Mouse (Mus musculus) MEL (cell line): ENCODE measurements around the gene Dlg2. TPM values are rescaled to one million over a fixed set of nuclear protein-coding genes. Genes with fewer than 3 reads are reported as not detected.

ENCODE experiments used
- DNase-seq: peaks from one replicate; pipeline ENCODE4 v3.0.0; 2011; ENCODE audit warnings: low read depth, low spot score
- H3K27ac ChIP-seq: 2 replicates; pipeline ENCODE4 v1.5.1; 2012; ENCODE audit warnings: low read depth, mild to moderate bottlenecking, control low read depth, low read length, moderate library complexity; ENCODE audit not compliant: control insufficient read depth
- H3K27me3 ChIP-seq, 2 experiments: fragments of 150-350 bp in 1 of 2; sonication (generic) in 1 of 2; 2 replicates each; pipeline ENCODE4 v1.6.1; 2012; ENCODE audit warnings: low read length in 2 of 2, mild to moderate bottlenecking in 2 of 2, improper control_type of control experiment in 1 of 2, moderate library complexity in 1 of 2; ENCODE audit not compliant: insufficient read depth in 2 of 2, control insufficient read depth in 1 of 2
- H3K36me3 ChIP-seq, 2 experiments: 2 replicates each; pipeline ENCODE4 v1.6.1; 2012 to 2014; ENCODE audit warnings: low read length in 2 of 2, improper control_type of control experiment in 1 of 2, inconsistent platforms in 1 of 2, mild to moderate bottlenecking in 1 of 2; ENCODE audit not compliant: insufficient read depth in 2 of 2, control insufficient read depth in 1 of 2
- H3K4me1 ChIP-seq, 2 experiments: fragments of 150-350 bp in 1 of 2; sonication (generic) in 1 of 2; 2 replicates each; pipeline ENCODE4 v1.6.1; 2012; ENCODE audit warnings: low read length in 2 of 2, improper control_type of control experiment in 1 of 2, mild to moderate bottlenecking in 1 of 2; ENCODE audit not compliant: insufficient read depth in 2 of 2, control insufficient read depth in 1 of 2
- H3K4me3 ChIP-seq, 2 experiments: fragments of 150-350 bp in 1 of 2; sonication (generic) in 1 of 2; 2 replicates each; pipeline ENCODE4 v1.5.1; 2012; ENCODE audit warnings: low read depth in 2 of 2, low read length in 2 of 2, mild to moderate bottlenecking in 2 of 2, moderate library complexity in 2 of 2, control low read depth in 1 of 2, improper control_type of control experiment in 1 of 2; ENCODE audit not compliant: control insufficient read depth in 1 of 2, insufficient read depth in 1 of 2
- H3K79me2 ChIP-seq: 2 replicates; pipeline ENCODE4 v1.6.1; 2012; ENCODE audit warnings: mild to moderate bottlenecking, low read length, moderate library complexity; ENCODE audit not compliant: control insufficient read depth, poor library complexity, insufficient read depth
- H3K9ac ChIP-seq: 2 replicates; pipeline ENCODE4 v1.6.1; 2012; ENCODE audit warnings: low read depth, mild to moderate bottlenecking, control low read depth, low read length, moderate library complexity; ENCODE audit not compliant: control insufficient read depth, poor library complexity, severe bottlenecking
- H3K9me3 ChIP-seq: fragments of 150-350 bp; sonication (generic); replicated peaks from 2 replicates; pipeline ENCODE4 v1.6.1; 2012; ENCODE audit warnings: mild to moderate bottlenecking, low read length, improper control_type of control experiment, moderate library complexity; ENCODE audit not compliant: insufficient read depth
- BHLHE40 ChIP-seq: IDR thresholded peaks from 2 replicates; pipeline ENCODE4 v1.6.1; 2012; ENCODE audit warnings: low read depth, mild to moderate bottlenecking, inconsistent platforms, low read length, improper control_type of control experiment, borderline replicate concordance
- CHD1 ChIP-seq: IDR thresholded peaks from 2 replicates; pipeline ENCODE4 v1.6.1; 2012; ENCODE audit warnings: low read depth, mild to moderate bottlenecking, inconsistent platforms, low read length, improper control_type of control experiment
- ELF1 ChIP-seq: IDR thresholded peaks from 2 replicates; pipeline ENCODE4 v1.6.1; 2014; ENCODE audit warnings: low read depth, mild to moderate bottlenecking, inconsistent platforms, low read length, improper control_type of control experiment, moderate library complexity
- EP300 ChIP-seq, 2 experiments: IDR thresholded peaks; 2 replicates each; pipeline ENCODE4 v1.6.1; 2011; ENCODE audit warnings: improper control_type of control experiment in 2 of 2, low read length in 2 of 2, low read depth in 1 of 2, mild to moderate bottlenecking in 1 of 2
- GABPA ChIP-seq: IDR thresholded peaks from 2 replicates; pipeline ENCODE4 v1.6.1; 2012; ENCODE audit warnings: low read depth, mild to moderate bottlenecking, inconsistent platforms, low read length, improper control_type of control experiment, moderate library complexity
- JUND ChIP-seq: IDR thresholded peaks from 2 replicates; pipeline ENCODE4 v1.6.1; 2011; ENCODE audit warnings: low read depth, mild to moderate bottlenecking, improper control_type of control experiment, low read length
- MAFK ChIP-seq: IDR thresholded peaks from 2 replicates; pipeline ENCODE4 v1.6.1; 2011; ENCODE audit warnings: low read depth, mild to moderate bottlenecking, low read length, improper control_type of control experiment, borderline replicate concordance
- MAX ChIP-seq: IDR thresholded peaks from 2 replicates; pipeline ENCODE4 v1.6.1; 2011; ENCODE audit warnings: low read length, improper control_type of control experiment
- MYB ChIP-seq: IDR thresholded peaks from 2 replicates; pipeline ENCODE4 v1.6.1; 2011; ENCODE audit warnings: mild to moderate bottlenecking, low read depth, low read length, improper control_type of control experiment
- MYC ChIP-seq: IDR thresholded peaks from 2 replicates; pipeline ENCODE4 v1.6.1; 2011; ENCODE audit warnings: low read depth, mild to moderate bottlenecking, low read length, improper control_type of control experiment, moderate library complexity
- NELFE ChIP-seq: IDR thresholded peaks from 2 replicates; pipeline ENCODE4 v1.6.1; 2011; ENCODE audit warnings: low read depth, low read length, improper control_type of control experiment
- NRF1 ChIP-seq: IDR thresholded peaks from 2 replicates; pipeline ENCODE4 v1.6.1; 2014; ENCODE audit warnings: low read depth, mild to moderate bottlenecking, inconsistent platforms, low read length, improper control_type of control experiment, moderate library complexity; ENCODE audit not compliant: poor library complexity, insufficient read depth, severe bottlenecking
- POLR2A ChIP-seq, 2 experiments: IDR thresholded peaks; 2 replicates each; pipeline ENCODE4 v1.6.1; 2011 to 2012; ENCODE audit warnings: low read length in 2 of 2, mild to moderate bottlenecking in 2 of 2, control low read depth in 1 of 2, improper control_type of control experiment in 1 of 2, low read depth in 1 of 2, moderate library complexity in 1 of 2; ENCODE audit not compliant: control insufficient read depth in 1 of 2, insufficient read depth in 1 of 2, poor library complexity in 1 of 2
- POLR2AphosphoS2 ChIP-seq: IDR thresholded peaks from 2 replicates; pipeline ENCODE4 v1.6.1; 2011; ENCODE audit warnings: low read length, improper control_type of control experiment
- POLR2AphosphoS5 ChIP-seq: IDR thresholded peaks from 2 replicates; pipeline ENCODE4 v1.6.1; 2012; ENCODE audit warnings: low read depth, borderline replicate concordance, mild to moderate bottlenecking, inconsistent platforms, low read length, moderate library complexity, mixed read lengths
- RCOR1 ChIP-seq: IDR thresholded peaks from 2 replicates; pipeline ENCODE4 v1.6.1; 2012; ENCODE audit warnings: low read depth, mild to moderate bottlenecking, inconsistent platforms, low read length, improper control_type of control experiment
- SMC3 ChIP-seq: IDR thresholded peaks from 2 replicates; pipeline ENCODE4 v1.6.1; 2011; ENCODE audit warnings: low read depth, low read length, improper control_type of control experiment
- TAL1 ChIP-seq: IDR thresholded peaks from 2 replicates; pipeline ENCODE4 v1.6.1; 2012; ENCODE audit warnings: mild to moderate bottlenecking, inconsistent platforms, low read length, moderate library complexity, mixed read lengths
- UBTF ChIP-seq: IDR thresholded peaks from 2 replicates; pipeline ENCODE4 v1.6.1; 2012; ENCODE audit warnings: low read depth, mild to moderate bottlenecking, inconsistent platforms, low read length, improper control_type of control experiment, moderate library complexity, borderline replicate concordance; ENCODE audit not compliant: insufficient read depth
- ZKSCAN1 ChIP-seq: IDR thresholded peaks from 2 replicates; pipeline ENCODE4 v1.6.1; 2012; ENCODE audit warnings: low read depth, mild to moderate bottlenecking, inconsistent platforms, low read length, improper control_type of control experiment, moderate library complexity
- ZNF384 ChIP-seq: IDR thresholded peaks from 2 replicates; pipeline ENCODE4 v1.6.1; 2012; ENCODE audit warnings: low read depth, mild to moderate bottlenecking, inconsistent platforms, low read length, improper control_type of control experiment
- polyA plus RNA-seq, 2 experiments: library from polyadenylated mRNA; stranded (reverse) in 1 of 2; unstranded in 1 of 2; fragments of >175 nt in 1 of 2; fragments of >200 nt in 1 of 2; gene quantifications; 2 replicates each; pipeline versions ENCODE4 v1.2.1 to v1.2.4; 2012; ENCODE audit warnings: low replicate concordance in 2 of 2, low read depth in 1 of 2; ENCODE audit not compliant: insufficient read length in 2 of 2, insufficient read depth in 1 of 2, missing spikeins in 1 of 2
- total RNA-seq: library from RNA; depleted of rRNA; stranded (reverse); fragments of 300-350 nt; gene quantifications from 2 replicates; pipeline ENCODE4 v1.2.3, GENCODE M21; 2012

Gene Dlg2
- total and polyA plus RNA-seq, 3 experiments, result 0.04 TPM; not detected in 2

GRCm38 (mm10) chr7:90949212-90949611 lies 472.7 kb downstream of the Dlg2 start:
- Histone ChIP-seq H3K4me1 (no peaks in the 10 kb centered on the region), H3K27ac (no peak overlapping the region), H3K79me2 (no peaks in the 10 kb centered on the region), H3K9me3 (no peaks in the 10 kb centered on the region), H3K9ac (no peak overlapping the region), H3K36me3 (no peaks in the 10 kb centered on the region), H3K27me3 (no peaks in the 10 kb centered on the region), H3K4me3 (no peak overlapping the region)
- TF ChIP-seq MYC, result no peak
- TF ChIP-seq ZKSCAN1, result no peak
- no peak for TF ChIP-seq BHLHE40
- no peak for TF ChIP-seq MAFK
- no peak for TF ChIP-seq NRF1
- TF ChIP-seq EP300 (IDR thresholded peaks at IDR 0.05; ENCODE audit: low read depth in 1 of 2, low read length in 2 of 2), result no peak
- TF ChIP-seq MYB, result no peak
- TF ChIP-seq UBTF, result no peak
- TF ChIP-seq SMC3, result no peak
- no peak for TF ChIP-seq NELFE
- no peak for TF ChIP-seq POLR2A (IDR thresholded peaks at IDR 0.05; ENCODE audit: control insufficient read depth in 1 of 2, insufficient read depth in 1 of 2, low read depth in 1 of 2, low read length in 2 of 2, poor library complexity in 1 of 2)
- TF ChIP-seq MAX, result no peak
- TF ChIP-seq RCOR1, result no peak
- TF ChIP-seq GABPA, result no peak
- no peak for TF ChIP-seq ELF1
- no peak for TF ChIP-seq ZNF384
- no peak for TF ChIP-seq POLR2AphosphoS5
- no peak for TF ChIP-seq TAL1
- TF ChIP-seq CHD1, result no peak
- no peak for DNase-seq

- Histone ChIP-seq H3K27ac (no peak overlapping the region), H3K79me2 (no peaks in the 10 kb centered on the region), H3K9ac (no peak overlapping the region), H3K9me3 (no peaks in the 10 kb centered on the region), H3K27me3 (no peaks in the 10 kb centered on the region), H3K36me3 (no peaks in the 10 kb centered on the region), H3K4me3 (no peak overlapping the region), H3K4me1 (no peaks in the 10 kb centered on the region)
- TF ChIP-seq POLR2AphosphoS2, result no peak
- TF ChIP-seq TAL1, result no peak
- TF ChIP-seq JUND, result no peak
- DNase-seq, result no peak
Measured at GRCm38 (mm10) chr7:90977241-90977640, 500.8 kb downstream of the Dlg2 start.
